Mouse (Mus musculus): ENCODE measurements around the gene Rnf19b.

- no peak for TF ChIP-seq CTCF (conservative IDR thresholded peaks at IDR 0.05; ENCODE audit: insufficient read depth, insufficient read length, low read depth, low read length)
- TF ChIP-seq POLR2A (IDR thresholded peaks at IDR 0.05; ENCODE audit: low read depth, low read length): no peak
Observed at GRCm38 (mm10) chr4:129087850-129088249, 29.8 kb downstream of the Rnf19b start.

All from kidney, adult 2 months (tissue).